Mouse (Mus musculus) testis, adult 2 months (tissue): ENCODE data around the gene Vipr1. TPM values are rescaled to one million over a fixed set of nuclear protein-coding genes. Genes with fewer than 3 reads are reported as not detected.

Source experiments
- H3K27ac ChIP-seq: fragments of 200-500 bp; 2 replicates; pipeline ENCODE4 v1.5.1; 2012; ENCODE audit warnings: low read depth, low read length; ENCODE audit not compliant: control insufficient read depth, insufficient read depth
- H3K27me3 ChIP-seq: fragments of 200-500 bp; 2 replicates; pipeline ENCODE4 v1.6.1; 2012; ENCODE audit warnings: mild to moderate bottlenecking, low read length, moderate library complexity; ENCODE audit not compliant: control insufficient read depth, insufficient read depth
- H3K36me3 ChIP-seq: fragments of 200-500 bp; 2 replicates; pipeline ENCODE4 v1.6.1; 2012; ENCODE audit warnings: mild to moderate bottlenecking, low read length; ENCODE audit not compliant: control insufficient read depth, insufficient read depth
- H3K4me1 ChIP-seq: fragments of 200-500 bp; 2 replicates; pipeline ENCODE4 v1.6.1; 2012; ENCODE audit warnings: low read length; ENCODE audit not compliant: control insufficient read depth, insufficient read depth
- H3K4me3 ChIP-seq: fragments of 200-500 bp; 2 replicates; pipeline ENCODE4 v1.5.1; 2012; ENCODE audit warnings: low read depth, mild to moderate bottlenecking, low read length, moderate library complexity, mixed read lengths; ENCODE audit not compliant: control insufficient read depth
- CTCF ChIP-seq: fragments of 200-500 bp; IDR thresholded peaks from 2 replicates; pipeline ENCODE4 v1.5.1; 2012; ENCODE audit warnings: low read depth, mild to moderate bottlenecking, inconsistent platforms, low read length, moderate library complexity; ENCODE audit not compliant: control insufficient read depth, insufficient read depth, insufficient replicate concordance
- POLR2A ChIP-seq: fragments of 200-500 bp; IDR thresholded peaks from 2 replicates; pipeline ENCODE4 v1.6.1; 2012; ENCODE audit warnings: low read depth, mild to moderate bottlenecking, inconsistent platforms, low read length, moderate library complexity; ENCODE audit not compliant: control insufficient read depth
- polyA plus RNA-seq: library from polyadenylated mRNA; depleted of rRNA; stranded (reverse); fragments of >200 nt; gene quantifications from 2 replicates; pipeline ENCODE4 v1.2.3, GENCODE M21; 2012; rRNA removed

Vipr1 gene
- polyA plus RNA-seq, 1 experiment: 0.42 TPM

- no peaks in the 10 kb centered on the region for H3K27me3 ChIP-seq
- TF ChIP-seq POLR2A (peak; percentile 42; the same call in 1 of the 2 replicates), CTCF (no peak)
- peak overlapping the region; percentile 75 for H3K27ac ChIP-seq
- peak overlapping the region; percentile 81 for H3K4me3 ChIP-seq
- H3K4me1 ChIP-seq: peaks cover 8% of the 10 kb centered on the region
- no peaks in the 10 kb centered on the region for H3K36me3 ChIP-seq
Measured at GRCm38 (mm10) chr9:121719347-121720331, 77.1 kb downstream of the Vipr1 start.

Other genes with a start within 250 kb of the Vipr1 start
- gene Cck, start 147.0 kb upstream of the Vipr1 start, polyA plus RNA-seq: not detected in 2 replicates
- gene Lyzl4, start 620 bp upstream of the Vipr1 start, polyA plus RNA-seq: 136 and 145 TPM in 2 replicates
- gene Sec22c, start 62.8 kb downstream of the Vipr1 start, polyA plus RNA-seq: 9.7 and 11.0 TPM in 2 replicates
- 10.1 and 11.6 TPM in 2 replicates for gene Ss18l2, start 67.6 kb downstream of the Vipr1 start, polyA plus RNA-seq
- gene Nktr, start 76.5 kb downstream of the Vipr1 start, polyA plus RNA-seq: 58.4 and 61.9 TPM in 2 replicates
- gene Zfp651, start 116.6 kb downstream of the Vipr1 start, polyA plus RNA-seq: 4.9 and 5.3 TPM in 2 replicates
- 0.14 and 0.23 TPM in 2 replicates for gene Klhl40, start 134.9 kb downstream of the Vipr1 start, polyA plus RNA-seq
- 19.8 and 21.3 TPM in 2 replicates for gene Hhatl, start 149.8 kb downstream of the Vipr1 start, polyA plus RNA-seq
- gene Ccdc13, start 196.7 kb downstream of the Vipr1 start, polyA plus RNA-seq: 109 and 125 TPM in 2 replicates
- 42.4 and 43.9 TPM in 2 replicates for gene Higd1a, start 215.6 kb downstream of the Vipr1 start, polyA plus RNA-seq